27 mouse cellular contexts compared by ENCODE assay signal in genomic region chr2:117656546-117657175, GRCm38 (mm10).
"Had no signal": no experiment of that assay in that cellular context is flagged by ENCODE, and none has a peak within 500 bp of the region (broad histone marks: within the 10 kb centered on the region; RNA-seq: fewer than 3 reads in every experiment).

No protein-coding gene starts in this region.

- H3K9me3 ChIP-seq: heart, embryonic 10.5 days; heart, embryonic 12.5 days; hindbrain, embryonic 10.5 days; hindbrain, embryonic 12.5 days; intestine, embryonic 15.5 days; kidney, embryonic 15.5 days; limb, embryonic 13.5 days; limb, embryonic 15.5 days; liver, embryonic 12.5 days had no signal

- H3K36me3 ChIP-seq: heart, embryonic 10.5 days; heart, embryonic 12.5 days; hindbrain, embryonic 10.5 days; hindbrain, embryonic 12.5 days; intestine, embryonic 15.5 days; kidney, embryonic 15.5 days; limb, embryonic 13.5 days; limb, embryonic 15.5 days; liver, embryonic 12.5 days had no signal

- H3K4me3 ChIP-seq: gastrocnemius, adult 2 months; heart, embryonic 10.5 days; heart, embryonic 12.5 days; hindbrain, embryonic 10.5 days; hindbrain, embryonic 12.5 days; intestine, embryonic 15.5 days; kidney, embryonic 15.5 days; layer of hippocampus, adult 2 months; limb, embryonic 13.5 days; limb, embryonic 15.5 days; liver, embryonic 12.5 days had no signal

- H3K4me1 ChIP-seq: hindbrain, embryonic 12.5 days; intestine, embryonic 15.5 days; kidney, embryonic 15.5 days; limb, embryonic 15.5 days; liver, embryonic 12.5 days had no signal

- H3K4me2 ChIP-seq: heart, embryonic 12.5 days; hindbrain, embryonic 12.5 days; hindbrain, embryonic 14.5 days; intestine, embryonic 15.5 days; kidney, embryonic 15.5 days; limb, embryonic 13.5 days; limb, embryonic 15.5 days; liver, embryonic 12.5 days had no signal

- H3K27ac ChIP-seq: gastrocnemius, adult 2 months; heart, embryonic 10.5 days; hindbrain, embryonic 10.5 days; hindbrain, embryonic 12.5 days; hindbrain, embryonic 14.5 days; intestine, embryonic 15.5 days; kidney, embryonic 15.5 days; layer of hippocampus, adult 2 months; limb, embryonic 13.5 days; limb, embryonic 15.5 days; liver, embryonic 12.5 days; liver, embryonic 14.5 days had no signal

- ATAC-seq: hindbrain, embryonic 16.5 days; inflammation-experienced regulatory T-cells, adult 6 months; intestine, embryonic 15.5 days; intestine, postnatal 0 days; liver, embryonic 12.5 days had no signal

- H3K27me3 ChIP-seq: heart, embryonic 12.5 days; hindbrain, embryonic 12.5 days; intestine, embryonic 15.5 days; kidney, embryonic 15.5 days; limb, embryonic 13.5 days; limb, embryonic 15.5 days; liver, embryonic 12.5 days had no signal

- H3K9ac ChIP-seq: heart, embryonic 12.5 days; hindbrain, embryonic 12.5 days; hindbrain, embryonic 14.5 days; intestine, embryonic 15.5 days; kidney, embryonic 15.5 days; limb, embryonic 13.5 days; limb, embryonic 15.5 days; liver, embryonic 12.5 days; liver, embryonic 14.5 days had no signal

- DNase-seq: gastrocnemius, adult 2 months; gastrocnemius, postnatal 10 days; gastrocnemius, postnatal 25 days; heart, adult 18-20 months; heart, postnatal 10 days; heart, postnatal 4 days; kidney, adult 18-20 months; kidney, adult 8-10 months; kidney, postnatal 10 days; kidney, postnatal 25 days; kidney, postnatal 4 days; left cerebral cortex, postnatal 4 days had no signal
